Mouse (Mus musculus): Measurements from ENCODE around the gene Arf6. TPM values are rescaled to one million over a fixed set of nuclear protein-coding genes. Genes with fewer than 3 reads are reported as not detected.

Gene Arf6
- polyA plus RNA-seq, 1 experiment from 2014 or later: 45.6 TPM

DNA sequence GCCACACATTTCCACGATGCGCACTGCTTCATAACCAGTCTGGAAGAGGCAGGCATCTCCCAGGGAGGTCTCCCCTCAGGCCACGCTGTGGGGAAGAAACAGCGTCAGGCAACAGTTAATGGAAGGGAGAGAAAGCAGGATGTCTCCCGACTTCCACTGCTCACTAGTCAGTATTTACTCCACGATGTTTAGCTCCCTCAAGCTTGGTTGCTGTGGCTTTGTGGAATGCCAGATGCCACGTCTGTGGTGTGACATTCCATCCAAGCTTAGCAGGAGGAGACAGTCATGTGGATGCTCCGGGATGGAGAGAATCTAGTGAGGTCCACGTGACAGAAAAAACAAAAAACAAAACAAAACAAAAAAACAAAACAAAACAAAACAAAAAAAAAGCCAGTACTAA, 30.1 kb downstream of the Arf6 start:
- WGBS: 62% methylated on average over 9 of the region's 9 CpGs
- Histone ChIP-seq H3K27ac (no peak overlapping the region), H3K4me3 (no peak overlapping the region)

DNA sequence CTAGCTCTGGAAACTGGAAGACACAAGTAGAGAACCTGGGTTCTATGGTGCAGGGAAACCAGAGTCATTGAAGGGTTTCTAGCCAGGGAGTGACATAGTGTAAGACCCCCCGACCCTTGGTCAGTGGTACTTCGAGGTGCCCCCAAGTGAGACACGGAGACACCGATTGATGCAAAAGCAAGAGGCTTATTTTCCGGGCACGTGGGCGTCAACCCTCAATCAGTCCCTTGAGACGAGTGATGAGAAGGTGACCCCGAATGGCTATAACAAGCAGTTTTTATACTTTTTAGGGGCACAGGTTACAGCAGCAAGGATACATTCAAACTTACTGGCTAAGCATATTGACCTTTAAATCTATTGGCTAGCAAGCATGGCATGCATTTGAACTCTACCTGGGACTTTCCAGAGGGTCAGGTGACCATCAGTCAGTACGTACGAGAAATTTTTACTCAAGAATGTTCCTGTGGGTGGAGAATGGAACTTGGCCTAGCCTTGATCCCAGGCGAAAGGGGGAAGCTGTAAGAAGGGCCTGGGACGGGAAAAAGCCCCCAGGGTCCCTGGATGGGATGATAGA, 30.7 kb downstream of the Arf6 start:
- DNase-seq (ENCODE audit: low spot score): no peak
- peaks cover 11% of the 10 kb centered on the region for H3K4me1 ChIP-seq
- no peaks in the 10 kb centered on the region for H3K9me3 ChIP-seq (replicated peaks)
- no peak overlapping the region for H3K4me3 ChIP-seq
- no peaks in the 10 kb centered on the region for H3K36me3 ChIP-seq
- no peak overlapping the region for H3K27ac ChIP-seq
- no peaks in the 10 kb centered on the region for H3K27me3 ChIP-seq (ENCODE audit: low read depth, poor library complexity, severe bottlenecking)
- WGBS: 91% methylated on average over 13 of the region's 13 CpGs

More for the DNA sequence above, 30.1 kb downstream of the Arf6 start:
- peaks cover 11% of the 10 kb centered on the region for H3K4me1 ChIP-seq
- no peaks in the 10 kb centered on the region for H3K27me3 ChIP-seq (ENCODE audit: low read depth, poor library complexity, severe bottlenecking)
- H3K36me3 ChIP-seq: no peaks in the 10 kb centered on the region
- no peak for DNase-seq (ENCODE audit: low spot score)
- no peaks in the 10 kb centered on the region for H3K9me3 ChIP-seq (replicated peaks)

DNA sequence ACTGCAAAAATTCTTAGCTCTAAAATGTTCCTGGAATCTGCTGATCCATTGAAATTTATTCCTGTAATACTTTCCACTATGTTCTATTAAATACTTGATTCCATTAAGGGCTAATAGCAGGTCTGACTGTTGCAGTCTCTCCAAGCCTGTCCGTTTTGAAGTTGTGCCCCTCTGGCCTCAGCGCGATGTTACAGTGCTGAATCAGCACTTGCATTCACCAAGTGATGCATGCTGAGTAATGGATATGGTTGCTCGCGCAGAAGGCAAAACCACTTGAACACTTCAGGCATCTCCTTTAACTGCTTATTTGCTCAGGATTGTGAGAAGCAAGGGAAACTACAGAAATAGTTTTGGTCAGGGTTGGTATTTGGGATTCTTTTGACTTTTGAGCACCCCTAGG, 38.8 kb downstream of the Arf6 start:
- DNase-seq (ENCODE audit: low spot score): no peak
- 86% methylated on average over 5 of the region's 5 CpGs for WGBS
- no peak overlapping the region for H3K27ac ChIP-seq
- no peaks in the 10 kb centered on the region for H3K27me3 ChIP-seq (ENCODE audit: low read depth, poor library complexity, severe bottlenecking)
- H3K4me1 ChIP-seq: no peaks in the 10 kb centered on the region
- no peaks in the 10 kb centered on the region for H3K36me3 ChIP-seq
- no peaks in the 10 kb centered on the region for H3K9me3 ChIP-seq (replicated peaks)
- H3K4me3 ChIP-seq: no peak overlapping the region

DNA sequence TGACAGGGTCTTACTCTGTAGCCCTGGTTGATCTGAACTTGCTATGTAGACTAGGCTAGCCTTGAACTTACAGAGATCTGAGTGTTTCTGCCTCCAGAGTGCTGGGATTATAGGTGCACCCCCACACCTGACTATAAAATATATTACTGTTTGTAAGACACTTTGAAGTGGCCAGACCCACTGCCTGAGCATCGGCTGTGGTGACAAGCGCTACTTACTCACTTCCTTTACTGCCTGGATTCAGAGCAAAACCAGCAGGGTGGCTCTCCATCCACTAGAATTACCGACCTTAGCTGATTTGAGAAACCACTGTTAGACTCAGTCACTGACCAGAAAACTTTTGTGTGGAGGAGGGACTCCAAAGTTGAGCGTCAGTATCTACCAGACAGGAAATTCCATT, 40.0 kb downstream of the Arf6 start:
- Histone ChIP-seq H3K36me3 (no peaks in the 10 kb centered on the region), H3K9me3 (replicated peaks) (no peaks in the 10 kb centered on the region), H3K27me3 (ENCODE audit: low read depth, poor library complexity, severe bottlenecking) (no peaks in the 10 kb centered on the region), H3K27ac (no peak overlapping the region), H3K4me1 (peaks cover 3% of the 10 kb centered on the region; the same call in 1 of the 2 replicates), H3K4me3 (no peak overlapping the region)
- no peak for DNase-seq (ENCODE audit: low spot score)
- 40% methylated on average over 4 of the region's 4 CpGs for WGBS

DNA sequence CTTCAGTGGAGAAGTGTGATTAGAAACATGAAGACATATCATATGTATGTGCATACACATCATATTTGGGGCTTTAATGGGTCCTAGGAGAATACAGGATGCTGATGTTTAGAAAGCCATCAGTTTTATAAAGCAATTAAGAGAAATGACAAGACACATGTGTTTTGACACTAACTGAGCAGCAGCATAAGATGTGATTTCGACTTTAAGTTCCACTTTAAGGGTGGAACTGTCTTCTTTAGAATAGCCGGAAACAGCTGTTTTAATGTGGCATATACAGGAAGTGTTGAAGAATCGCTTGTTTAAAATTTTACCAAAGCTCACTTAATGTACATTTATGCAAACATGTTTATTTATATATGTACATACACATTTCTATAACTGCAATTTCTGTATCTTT, 41.4 kb downstream of the Arf6 start:
- Histone ChIP-seq H3K36me3 (no peaks in the 10 kb centered on the region), H3K4me1 (peaks cover 16% of the 10 kb centered on the region), H3K27ac (no peak overlapping the region), H3K4me3 (no peak overlapping the region), H3K9me3 (replicated peaks) (no peaks in the 10 kb centered on the region), H3K27me3 (ENCODE audit: low read depth, poor library complexity, severe bottlenecking) (no peaks in the 10 kb centered on the region)
- no peak for DNase-seq (ENCODE audit: low spot score)
- WGBS: 89% methylated on average over 3 of the region's 3 CpGs

DNA sequence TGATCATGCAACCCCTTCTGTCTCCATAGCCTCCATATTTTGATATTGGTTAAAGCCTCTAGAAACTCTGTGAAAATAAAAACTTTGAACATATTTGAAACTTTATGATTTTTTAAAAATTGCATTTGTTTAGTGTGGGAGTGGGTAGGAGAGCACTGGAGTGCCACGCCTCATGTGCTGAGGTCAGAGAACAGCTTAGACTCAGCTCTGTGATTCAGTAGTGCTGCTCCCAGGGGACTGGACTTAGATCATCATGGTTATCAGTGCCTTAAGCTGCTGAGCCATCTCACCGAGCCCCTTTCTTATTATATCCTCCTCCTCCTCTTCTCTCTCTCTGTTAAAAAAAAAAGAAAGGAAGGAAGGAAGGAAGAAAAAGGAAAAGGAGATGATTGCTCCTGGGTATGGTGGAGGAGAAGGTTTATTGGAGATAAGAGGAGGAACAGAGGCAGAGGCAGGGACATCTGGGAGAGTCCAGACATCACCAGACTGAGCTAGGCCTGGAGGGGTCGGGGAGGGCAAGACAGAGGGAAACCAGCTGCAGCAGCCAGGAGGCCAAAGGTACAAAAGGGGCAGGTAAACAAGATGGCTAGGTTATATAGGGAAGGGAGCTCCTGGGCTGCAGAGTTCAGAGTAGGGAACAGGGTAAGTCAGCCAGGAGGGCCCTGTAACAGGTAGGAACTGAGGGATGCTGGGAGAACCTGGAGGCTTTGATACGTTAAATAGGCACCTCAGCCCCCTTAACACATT, 43.0 kb downstream of the Arf6 start:
- DNase-seq (ENCODE audit: low spot score): no peak
- H3K4me3 ChIP-seq: no peak overlapping the region
- H3K4me1 ChIP-seq: peaks cover 16% of the 10 kb centered on the region
- no peak overlapping the region for H3K27ac ChIP-seq
- H3K9me3 ChIP-seq (replicated peaks): no peaks in the 10 kb centered on the region
- H3K27me3 ChIP-seq (ENCODE audit: low read depth, poor library complexity, severe bottlenecking): no peaks in the 10 kb centered on the region
- WGBS: 82% methylated on average over 4 of the region's 4 CpGs
- no peaks in the 10 kb centered on the region for H3K36me3 ChIP-seq

DNA sequence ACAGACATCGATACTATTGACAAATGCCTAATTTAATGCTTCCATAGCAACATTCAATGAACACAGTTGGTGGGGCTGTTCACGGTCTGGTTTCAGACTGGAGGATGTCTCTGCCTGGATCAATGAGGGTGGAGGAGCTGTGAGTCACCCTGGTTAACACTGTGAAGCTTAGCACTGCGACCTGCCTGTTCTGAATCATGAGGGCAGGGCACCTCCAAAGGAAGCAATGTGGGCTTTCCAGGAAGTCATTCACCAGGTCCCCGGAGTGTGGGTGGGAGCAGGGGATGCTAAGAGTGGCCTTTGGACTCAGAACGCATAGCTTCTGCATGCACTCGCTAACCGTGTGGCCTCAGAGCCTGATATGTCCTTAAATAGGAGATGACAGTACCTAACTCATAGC, 44.8 kb downstream of the Arf6 start:
- H3K27me3 ChIP-seq (ENCODE audit: low read depth, poor library complexity, severe bottlenecking): no peaks in the 10 kb centered on the region
- H3K4me3 ChIP-seq: no peak overlapping the region
- no peak for DNase-seq (ENCODE audit: low spot score)
- 81% methylated on average over 7 of the region's 7 CpGs for WGBS
- H3K4me1 ChIP-seq: peaks cover 20% of the 10 kb centered on the region
- H3K9me3 ChIP-seq (replicated peaks): no peaks in the 10 kb centered on the region
- H3K27ac ChIP-seq: no peak overlapping the region
- H3K36me3 ChIP-seq: no peaks in the 10 kb centered on the region

DNA sequence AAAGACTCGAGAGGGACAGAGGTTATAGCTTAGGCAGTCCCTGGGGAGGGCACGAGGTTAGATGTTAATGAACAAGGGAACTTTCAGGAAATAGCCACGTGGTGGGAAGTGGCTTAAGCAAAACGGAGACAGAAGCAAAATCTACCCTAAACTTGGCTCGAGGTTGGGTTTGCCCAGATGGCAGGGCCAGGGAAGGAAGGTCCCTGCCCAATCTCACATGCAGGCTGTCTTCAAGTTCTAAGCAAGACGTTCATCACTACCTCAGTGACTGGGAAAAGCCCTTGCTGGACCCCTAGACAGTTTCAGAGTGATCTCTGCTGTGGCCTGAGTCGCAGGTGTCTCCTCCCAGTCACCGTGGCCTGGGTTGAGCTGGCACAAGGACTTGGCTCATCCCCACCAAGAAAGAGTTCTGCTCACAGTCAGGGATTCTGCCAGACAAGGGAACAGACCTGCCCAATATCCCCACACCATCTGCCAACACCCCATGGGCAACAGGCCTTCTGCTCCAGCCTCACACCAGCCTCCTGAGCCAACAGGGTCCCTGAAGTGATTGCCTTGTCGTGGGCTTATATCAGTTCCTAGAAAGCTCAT, 45.8 kb downstream of the Arf6 start:
- H3K9me3 ChIP-seq (replicated peaks): no peaks in the 10 kb centered on the region
- H3K4me1 ChIP-seq: peaks cover 20% of the 10 kb centered on the region
- no peak for DNase-seq (ENCODE audit: low spot score)
- no peak overlapping the region for H3K27ac ChIP-seq
- 59% methylated on average over 9 of the region's 9 CpGs for WGBS
- no peak overlapping the region for H3K4me3 ChIP-seq
- H3K27me3 ChIP-seq (ENCODE audit: low read depth, poor library complexity, severe bottlenecking): no peaks in the 10 kb centered on the region
- no peaks in the 10 kb centered on the region for H3K36me3 ChIP-seq

DNA sequence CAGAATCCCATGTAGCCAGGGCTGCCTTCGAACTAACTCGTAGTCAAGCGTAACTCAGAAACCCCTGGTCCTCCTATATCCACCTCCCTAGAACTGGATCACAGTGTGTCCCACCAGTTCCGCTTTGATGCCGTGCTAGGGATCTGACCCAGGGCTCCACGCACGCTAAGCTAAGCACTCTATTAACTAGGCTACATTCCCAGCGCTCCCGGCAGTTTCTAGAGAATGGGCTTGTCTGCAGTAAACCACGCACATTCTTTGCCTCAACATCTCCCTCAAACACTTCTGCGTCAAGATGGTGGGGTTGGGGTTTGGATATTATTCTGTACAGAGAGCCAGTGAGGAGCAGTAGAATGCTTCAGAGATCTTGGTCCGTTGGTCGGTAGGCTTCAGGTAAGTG, 46.7 kb downstream of the Arf6 start:
- H3K4me1 ChIP-seq: peaks cover 20% of the 10 kb centered on the region
- no peak overlapping the region for H3K4me3 ChIP-seq
- no peaks in the 10 kb centered on the region for H3K9me3 ChIP-seq (replicated peaks)
- no peak for DNase-seq (ENCODE audit: low spot score)
- no peaks in the 10 kb centered on the region for H3K36me3 ChIP-seq
- H3K27me3 ChIP-seq (ENCODE audit: low read depth, poor library complexity, severe bottlenecking): no peaks in the 10 kb centered on the region
- no peak overlapping the region for H3K27ac ChIP-seq
- WGBS: 91% methylated on average over 13 of the region's 13 CpGs

DNA sequence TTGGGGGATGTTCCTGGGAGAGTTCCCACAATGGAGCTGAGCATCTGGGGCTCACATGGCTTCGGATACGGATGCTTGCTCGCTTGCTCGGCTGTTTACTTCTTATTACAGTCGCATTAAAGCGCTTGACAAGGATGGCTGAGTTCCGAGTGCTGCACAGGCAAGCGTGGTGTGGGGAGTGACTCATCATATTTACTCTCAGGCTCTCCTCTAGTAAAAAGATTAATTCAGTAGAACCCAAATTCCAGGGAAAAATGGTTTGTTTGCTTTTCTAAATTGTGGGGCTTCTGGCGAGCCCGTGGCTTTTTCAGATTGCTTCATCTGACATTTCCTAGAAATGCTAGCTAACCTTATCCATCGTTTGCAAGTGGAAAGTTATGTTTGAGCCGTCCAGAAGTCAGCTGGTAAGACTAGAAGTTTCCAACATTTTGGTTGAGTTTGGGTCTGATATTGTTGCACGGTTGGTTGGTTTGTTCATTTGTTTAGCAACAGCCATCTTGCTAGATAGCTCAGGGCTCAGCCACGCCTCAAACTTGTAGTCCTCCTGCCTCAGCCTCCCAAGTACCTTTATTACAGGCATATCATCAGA, 47.2 kb downstream of the Arf6 start:
- peaks cover 22% of the 10 kb centered on the region for H3K4me1 ChIP-seq
- 92% methylated on average over 14 of the region's 14 CpGs for WGBS
- H3K9me3 ChIP-seq (replicated peaks): no peaks in the 10 kb centered on the region
- H3K27ac ChIP-seq: no peak overlapping the region
- DNase-seq (ENCODE audit: low spot score): no peak
- H3K36me3 ChIP-seq: no peaks in the 10 kb centered on the region
- H3K27me3 ChIP-seq (ENCODE audit: low read depth, poor library complexity, severe bottlenecking): no peaks in the 10 kb centered on the region
- no peak overlapping the region for H3K4me3 ChIP-seq

DNA sequence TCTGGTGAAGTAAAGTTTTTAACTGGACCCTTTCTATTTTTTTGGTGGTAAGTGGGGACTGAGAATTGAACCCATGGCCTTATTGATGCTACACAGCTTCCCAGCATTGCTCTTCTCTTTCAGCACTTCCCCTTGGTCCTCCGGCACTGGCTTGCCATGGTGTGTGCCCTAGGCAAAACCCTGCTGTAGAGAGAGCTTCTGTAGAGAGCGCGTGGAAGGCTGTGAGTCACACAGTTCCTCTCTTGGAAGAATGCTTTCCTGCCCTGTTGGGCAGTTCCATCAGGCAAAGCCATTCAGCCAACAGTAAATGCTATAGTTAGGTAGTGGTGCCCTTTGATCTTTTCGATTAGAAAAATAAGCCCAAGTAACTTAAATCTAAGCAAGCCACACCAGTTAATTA, 47.7 kb downstream of the Arf6 start:
- Histone ChIP-seq H3K4me3 (no peak overlapping the region), H3K9me3 (replicated peaks) (no peaks in the 10 kb centered on the region), H3K36me3 (no peaks in the 10 kb centered on the region), H3K4me1 (peaks cover 26% of the 10 kb centered on the region), H3K27me3 (ENCODE audit: low read depth, poor library complexity, severe bottlenecking) (no peaks in the 10 kb centered on the region), H3K27ac (no peak overlapping the region)
- no peak for DNase-seq (ENCODE audit: low spot score)
- 71% methylated on average over 4 of the region's 4 CpGs for WGBS

DNA sequence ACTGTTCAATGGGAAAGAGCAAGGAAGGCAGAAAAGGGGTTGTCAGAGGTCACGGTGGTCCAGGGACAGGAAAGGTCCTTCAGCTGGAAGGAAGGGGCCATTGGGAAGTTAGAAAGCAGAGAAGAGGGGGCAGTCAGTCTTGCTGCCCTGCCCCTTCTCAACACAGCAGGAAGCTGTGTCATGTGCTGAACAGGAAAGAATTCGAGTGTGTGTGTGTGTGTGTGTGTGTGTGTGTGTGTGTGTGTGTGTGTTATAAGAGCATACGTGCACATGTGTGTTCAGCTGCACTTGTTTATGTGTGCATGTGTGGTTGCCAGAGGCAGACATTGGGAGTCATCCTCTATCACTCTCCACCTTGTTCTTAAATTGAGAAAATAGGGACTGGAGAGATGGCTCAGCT, 48.8 kb downstream of the Arf6 start:
- 82% methylated on average over 3 of the region's 3 CpGs for WGBS
- Histone ChIP-seq H3K4me1 (peaks cover 34% of the 10 kb centered on the region), H3K4me3 (no peak overlapping the region)

DNA sequence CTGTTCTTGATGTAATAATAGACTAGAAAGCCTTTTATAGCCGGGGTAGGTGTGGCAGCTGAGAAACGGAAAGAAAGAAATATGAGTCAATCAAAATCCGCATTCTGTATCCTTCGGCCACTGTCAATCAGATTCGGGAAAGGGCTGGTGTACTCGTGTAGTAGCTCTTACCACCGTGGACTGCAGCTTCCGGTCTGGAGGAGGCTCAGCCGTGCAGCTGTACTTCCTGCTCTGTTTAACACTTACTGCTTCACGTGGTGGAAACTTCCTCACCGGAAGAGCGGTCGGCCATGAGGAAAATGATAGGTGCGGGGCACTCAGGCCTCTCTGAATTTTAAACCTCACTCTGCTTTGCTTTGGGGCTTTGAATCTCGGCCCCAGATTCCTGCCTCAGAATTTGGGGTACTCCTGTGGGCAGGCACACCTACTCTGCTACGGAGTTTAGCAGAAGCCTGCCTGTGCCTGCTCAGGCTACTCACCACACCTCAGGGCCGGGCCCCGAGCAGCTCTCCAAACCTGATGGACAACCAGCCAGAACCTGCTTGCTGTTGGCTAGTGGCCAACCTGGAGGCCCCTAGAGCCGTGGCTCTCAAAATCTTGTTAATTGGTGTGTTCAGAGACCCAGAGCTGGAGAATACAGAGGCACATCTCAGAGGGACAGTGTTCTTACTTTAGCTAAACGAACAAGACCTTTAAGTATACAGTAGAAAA, 51.0 kb downstream of the Arf6 start:
- Histone ChIP-seq H3K9me3 (replicated peaks) (no peaks in the 10 kb centered on the region), H3K27ac (no peak overlapping the region), H3K4me1 (peaks cover 24% of the 10 kb centered on the region), H3K4me3 (no peak overlapping the region), H3K36me3 (no peaks in the 10 kb centered on the region), H3K27me3 (ENCODE audit: low read depth, poor library complexity, severe bottlenecking) (no peaks in the 10 kb centered on the region)
- 91% methylated on average over 20 of the region's 20 CpGs for WGBS
- DNase-seq (ENCODE audit: low spot score): no peak

More for the DNA sequence above, 48.8 kb downstream of the Arf6 start:
- Histone ChIP-seq H3K27ac (no peak overlapping the region), H3K36me3 (no peaks in the 10 kb centered on the region), H3K27me3 (ENCODE audit: low read depth, poor library complexity, severe bottlenecking) (no peaks in the 10 kb centered on the region), H3K9me3 (replicated peaks) (no peaks in the 10 kb centered on the region)
- DNase-seq (ENCODE audit: low spot score): no peak
